Mouse (Mus musculus) kidney, embryonic 14.5 days (tissue): ENCODE results near the gene Dtx2. TPM values are rescaled to one million over a fixed set of nuclear protein-coding genes. Genes with fewer than 3 reads are reported as not detected.
A peak's percentile ranks its signal among the peaks of the same experiment; 100 is the strongest.
"Not testable (repeated sequence)": the region's sequence is repeated elsewhere in the genome, so short reads cannot be mapped to it uniquely, and the experiment has no call there.

ENCODE experiments used
- ATAC-seq: fragments of 200-750 bp; cut with Nextera tagmentation; 2 replicates; pipeline ENCODE4 v1.8.0; 2017; ENCODE audit warnings: moderate number of reproducible peaks, mild to moderate bottlenecking, moderate TSS enrichment, moderate library complexity; ENCODE audit not compliant: low FRiP score, low TSS enrichment
- H3K27ac ChIP-seq: fragments of 300-500 bp; sonication (generic); 2 replicates; pipeline ENCODE4 v1.5.1; 2014; ENCODE audit warnings: low read depth, mild to moderate bottlenecking, low read length, moderate library complexity, mixed read lengths
- H3K27me3 ChIP-seq: fragments of 300-500 bp; sonication (generic); 2 replicates; pipeline ENCODE4 v1.6.1; 2014; ENCODE audit warnings: mild to moderate bottlenecking, low read length; ENCODE audit not compliant: control insufficient read depth, insufficient read depth
- H3K36me3 ChIP-seq: fragments of 300-500 bp; sonication (generic); 2 replicates; pipeline ENCODE4 v1.6.1; 2014; ENCODE audit warnings: low read length, mixed read lengths; ENCODE audit not compliant: control insufficient read depth, insufficient read depth
- H3K4me1 ChIP-seq: fragments of 300-500 bp; sonication (generic); 2 replicates; pipeline ENCODE4 v1.6.1; 2014; ENCODE audit warnings: low read length, mixed read lengths; ENCODE audit not compliant: control insufficient read depth, insufficient read depth
- H3K4me2 ChIP-seq: fragments of 300-500 bp; sonication (generic); replicated peaks from 2 replicates; pipeline ENCODE4 v1.6.1; 2014; ENCODE audit warnings: low read depth, mild to moderate bottlenecking, low read length
- H3K4me3 ChIP-seq: fragments of 300-500 bp; sonication (generic); 2 replicates; pipeline ENCODE4 v1.5.1; 2014; ENCODE audit warnings: mild to moderate bottlenecking, low read length
- H3K9ac ChIP-seq: fragments of 300-500 bp; sonication (generic); 2 replicates; pipeline ENCODE4 v1.6.1; 2014; ENCODE audit warnings: low read depth, mild to moderate bottlenecking, low read length, moderate library complexity
- H3K9me3 ChIP-seq: fragments of 300-500 bp; sonication (generic); 2 replicates; pipeline ENCODE4 v1.6.1; 2016; ENCODE audit warnings: low read length; ENCODE audit not compliant: control insufficient read depth
- WGBS: fragments of 180-500 bp; shearing (Covaris S2); extraction: QIAGEN DNeasy Blood & Tissue Kit; methylation state at CpG from one replicate; pipeline ENCODE4 v1.1.7; 2014; 5-methylcytosine and 5-hydroxymethylcytosine counted together
- polyA plus RNA-seq: library from polyadenylated mRNA; unstranded; fragments of >200 nt; fragmentation: Nextera tagmentation; extraction: Ambion mirVana; gene quantifications from 2 replicates; pipeline ENCODE4 v1.2.1, GENCODE M21; 2014

Gene Dtx2
- polyA plus RNA-seq, 1 experiment from 2014 or later, result 26.6 TPM

DNA sequence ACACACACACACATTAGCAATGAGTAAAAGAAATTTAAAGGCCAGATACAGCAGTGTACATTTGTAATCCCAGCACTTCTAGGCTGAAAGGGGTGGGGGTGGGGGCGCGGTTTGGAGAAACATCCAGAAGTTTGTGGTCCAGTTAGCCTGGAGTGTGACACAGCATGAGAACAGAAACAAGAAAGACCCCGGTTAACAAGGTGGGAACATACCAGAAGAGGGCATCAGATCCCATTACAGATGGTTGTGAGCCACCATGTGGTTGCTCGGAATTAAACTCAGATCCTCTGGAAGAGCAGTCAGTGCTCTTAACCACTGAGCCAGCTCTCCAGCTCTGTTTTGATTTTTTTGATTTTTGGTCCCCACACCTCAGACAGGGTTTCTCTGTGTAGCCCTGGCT, 61.5 kb downstream of the Dtx2 start:
- WGBS, result 49% methylated on average over 4 of the region's 4 CpGs
- no peaks in the 10 kb centered on the region for H3K36me3 ChIP-seq
- no peak overlapping the region for H3K9ac ChIP-seq
- H3K4me3 ChIP-seq, result no peak overlapping the region
- no peak overlapping the region for H3K27ac ChIP-seq
- peaks cover 19% of the 10 kb centered on the region for H3K4me1 ChIP-seq
- no peak overlapping the region for H3K4me2 ChIP-seq
- no peaks in the 10 kb centered on the region for H3K27me3 ChIP-seq
- H3K9me3 ChIP-seq, result no peaks in the 10 kb centered on the region
- ATAC-seq, result no peak

DNA sequence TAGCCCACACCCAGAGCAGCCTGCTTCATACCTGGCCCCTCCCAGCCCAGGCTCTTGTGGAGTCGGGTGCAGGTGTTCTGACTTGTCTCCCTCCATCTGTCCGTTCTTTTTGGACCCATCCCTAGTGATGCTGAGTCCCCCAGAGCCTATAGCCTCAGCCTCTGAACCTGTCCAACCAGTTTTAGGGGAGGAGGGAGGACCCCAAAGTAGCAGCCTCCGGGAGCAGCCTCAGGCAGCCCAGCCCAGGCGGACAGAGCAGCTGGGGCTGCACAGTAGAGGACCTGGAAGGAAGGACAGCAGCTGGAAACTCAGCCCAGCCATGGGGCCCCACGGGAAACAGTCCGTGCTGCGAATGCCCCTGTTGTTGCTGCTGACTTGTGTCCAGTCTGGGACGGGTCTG, 62.5 kb downstream of the Dtx2 start:
- WGBS, result 18% methylated on average over 8 of the region's 8 CpGs
- no peaks in the 10 kb centered on the region for H3K36me3 ChIP-seq
- H3K9ac ChIP-seq, result no peak overlapping the region
- no peak overlapping the region for H3K27ac ChIP-seq
- no peaks in the 10 kb centered on the region for H3K27me3 ChIP-seq
- ATAC-seq, result no peak
- no peak overlapping the region for H3K4me3 ChIP-seq
- H3K4me1 ChIP-seq, result peaks cover 11% of the 10 kb centered on the region
- no peak overlapping the region for H3K4me2 ChIP-seq
- no peaks in the 10 kb centered on the region for H3K9me3 ChIP-seq

DNA sequence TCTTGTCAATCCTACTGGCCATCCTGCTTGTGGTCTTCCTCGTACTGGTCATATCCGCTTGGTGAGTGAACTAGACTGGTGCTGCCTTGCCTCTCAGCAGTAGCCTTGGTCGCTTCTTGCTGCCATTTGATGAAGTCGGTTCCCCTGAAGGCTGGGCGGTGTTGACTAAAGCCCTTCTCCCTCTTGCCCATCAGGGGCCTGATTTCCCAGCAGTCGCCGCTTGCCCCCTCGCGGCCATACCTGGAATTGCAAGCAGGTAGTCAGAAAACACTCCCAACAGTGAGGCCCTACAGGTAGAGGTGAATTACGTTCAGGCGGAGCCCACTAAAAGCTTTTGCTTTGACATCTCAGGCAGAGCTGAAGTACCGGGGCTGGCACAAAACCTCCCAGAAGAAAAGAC, 67.0 kb downstream of the Dtx2 start:
- WGBS, result 12% methylated on average over 12 of the region's 12 CpGs

DNA sequence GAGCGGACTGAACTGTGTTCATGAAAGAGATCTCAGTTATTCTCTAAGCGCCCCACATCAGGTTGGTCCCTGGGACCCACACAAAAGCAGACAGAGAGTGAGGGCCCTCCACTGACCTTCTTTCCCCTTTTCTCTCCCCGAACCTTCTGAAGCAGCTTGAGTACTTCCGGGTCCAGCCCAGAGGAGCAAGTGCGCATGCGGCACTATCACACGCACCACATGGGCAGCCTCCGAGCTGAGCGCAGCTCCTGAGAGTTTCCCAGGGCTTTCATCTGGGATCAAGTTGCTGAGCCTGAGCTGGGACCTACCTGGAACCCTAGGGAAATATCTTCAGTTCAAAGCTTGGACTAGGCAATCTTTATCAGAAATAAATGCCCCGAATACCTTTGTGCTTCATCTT, 69.3 kb downstream of the Dtx2 start:
- Histone ChIP-seq H3K9ac (no peak overlapping the region), H3K36me3 (no peaks in the 10 kb centered on the region), H3K4me3 (no peak overlapping the region), H3K27me3 (no peaks in the 10 kb centered on the region), H3K4me1 (no peaks in the 10 kb centered on the region), H3K27ac (no peak overlapping the region), H3K9me3 (no peaks in the 10 kb centered on the region), H3K4me2 (no peak overlapping the region)
- WGBS, result 92% methylated on average over 10 of the region's 10 CpGs
- no peak for ATAC-seq

More for the DNA sequence above, 67.0 kb downstream of the Dtx2 start:
- ATAC-seq, result peak; percentile 61
- Histone ChIP-seq H3K27ac (no peak overlapping the region), H3K4me3 (no peak overlapping the region), H3K4me2 (no peak overlapping the region), H3K9ac (no peak overlapping the region), H3K9me3 (no peaks in the 10 kb centered on the region), H3K4me1 (peaks cover 8% of the 10 kb centered on the region; the same call in 1 of the 2 replicates), H3K27me3 (no peaks in the 10 kb centered on the region), H3K36me3 (no peaks in the 10 kb centered on the region)

DNA sequence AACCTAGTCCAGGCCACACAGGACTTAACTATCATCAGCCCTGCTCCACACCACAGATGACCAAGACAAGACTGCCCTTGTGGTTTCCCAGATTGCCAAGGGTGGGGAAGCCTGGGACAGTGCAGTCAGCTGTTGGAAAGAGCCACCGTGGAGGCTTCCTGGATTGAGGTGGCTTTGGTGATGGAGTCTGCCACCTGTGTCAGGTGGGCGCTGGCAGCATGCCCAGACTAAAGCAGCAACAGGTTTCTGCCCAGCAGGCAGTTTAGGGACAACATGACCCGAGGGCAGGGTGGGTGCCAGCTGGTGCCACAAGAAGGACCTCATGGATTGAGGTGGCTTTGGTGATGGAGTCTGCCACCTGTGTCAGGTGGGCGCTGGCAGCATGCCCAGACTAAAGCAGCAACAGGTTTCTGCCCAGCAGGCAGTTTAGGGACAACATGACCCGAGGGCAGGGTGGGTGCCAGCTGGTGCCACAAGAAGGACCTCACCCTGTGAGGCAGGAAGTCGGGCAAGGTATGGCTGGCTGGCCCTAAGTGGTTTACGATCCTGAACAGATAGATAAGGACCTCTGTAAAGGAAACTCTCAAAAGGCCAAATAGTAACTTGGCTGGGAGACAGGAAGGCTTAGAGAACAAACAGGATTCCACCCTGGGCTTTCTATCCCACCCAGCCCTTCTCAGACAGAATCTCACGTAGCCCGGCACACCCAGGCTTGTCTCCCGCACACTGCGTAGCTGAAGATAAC, 72.0 kb downstream of the Dtx2 start:
- not testable (repeated sequence) for H3K9ac ChIP-seq, H3K27me3 ChIP-seq, H3K27ac ChIP-seq, H3K4me2 ChIP-seq, H3K36me3 ChIP-seq, ATAC-seq, H3K4me1 ChIP-seq, H3K9me3 ChIP-seq, H3K4me3 ChIP-seq
- 66% methylated on average over 11 of the region's 11 CpGs for WGBS

DNA sequence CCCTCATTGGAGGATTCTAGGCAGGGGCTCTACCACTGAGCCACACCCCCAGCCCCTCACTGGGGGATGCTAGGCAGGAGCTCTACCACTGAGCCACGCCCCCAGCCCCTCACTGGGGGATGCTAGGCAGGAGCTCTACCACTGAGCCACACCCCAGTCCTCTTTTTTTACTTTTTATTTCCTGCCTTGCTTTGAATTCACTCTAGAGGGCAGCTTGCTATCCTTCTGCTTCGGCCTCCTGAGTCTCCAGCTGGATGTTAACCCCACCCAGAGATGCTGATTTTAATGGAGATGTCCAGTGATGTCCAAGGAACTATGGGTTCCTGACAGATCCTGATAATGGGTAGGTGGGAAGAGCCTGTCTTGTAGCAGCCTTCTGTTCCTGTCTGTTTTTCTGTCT, 74.8 kb downstream of the Dtx2 start:
- Histone ChIP-seq H3K36me3 (no peaks in the 10 kb centered on the region), H3K27me3 (no peaks in the 10 kb centered on the region), H3K9ac (no peak overlapping the region), H3K4me2 (no peak overlapping the region), H3K9me3 (no peaks in the 10 kb centered on the region), H3K4me1 (no peaks in the 10 kb centered on the region), H3K4me3 (no peak overlapping the region), H3K27ac (no peak overlapping the region)
- no peak for ATAC-seq
- 76% methylated on average over 2 of the region's 2 CpGs for WGBS

DNA sequence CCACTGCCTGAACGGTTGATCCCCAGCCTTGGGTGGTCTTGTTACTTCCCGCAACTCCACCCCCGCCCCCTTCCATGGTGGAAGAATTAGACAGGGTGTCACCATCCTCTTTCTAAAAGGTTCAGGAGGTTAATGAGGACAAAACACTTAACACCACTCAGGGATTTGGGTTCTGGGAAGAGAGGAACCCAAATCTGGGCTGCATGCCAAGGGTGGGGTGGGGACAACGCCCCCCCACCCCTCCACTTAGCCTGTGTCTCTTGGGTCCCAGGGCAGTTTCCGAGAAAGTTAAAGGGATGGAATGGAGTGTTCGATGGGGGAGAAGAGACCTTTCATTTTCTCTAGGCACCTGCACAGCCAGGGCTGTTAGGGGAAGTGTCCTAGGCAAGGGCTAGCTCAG, 78.5 kb downstream of the Dtx2 start:
- no peak for ATAC-seq
- Histone ChIP-seq H3K36me3 (no peaks in the 10 kb centered on the region), H3K27me3 (no peaks in the 10 kb centered on the region), H3K27ac (no peak overlapping the region), H3K4me3 (no peak overlapping the region), H3K9me3 (no peaks in the 10 kb centered on the region), H3K4me1 (no peaks in the 10 kb centered on the region), H3K4me2 (no peak overlapping the region), H3K9ac (no peak overlapping the region)
- 41% methylated on average over 6 of the region's 6 CpGs for WGBS

DNA sequence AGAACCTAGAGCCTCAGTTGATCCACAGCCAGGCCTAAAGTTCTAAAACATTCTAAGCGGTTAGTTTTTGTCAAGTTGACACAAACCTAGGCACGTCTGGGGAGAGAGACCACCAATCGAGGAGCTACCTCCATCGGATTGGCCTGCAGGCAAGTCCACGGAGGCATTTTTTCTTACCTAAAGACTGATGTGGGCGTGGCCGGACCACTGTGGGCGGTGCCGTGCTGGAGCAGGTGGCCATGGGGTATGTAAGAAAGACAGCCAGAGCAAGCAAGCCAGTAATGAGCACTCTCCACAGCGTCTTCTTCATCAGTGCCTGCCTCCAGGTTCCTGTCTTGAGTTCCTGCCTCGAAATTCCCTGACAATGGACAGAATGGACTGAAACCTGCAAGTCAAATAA, 78.9 kb downstream of the Dtx2 start:
- WGBS, result 68% methylated on average over 11 of the region's 11 CpGs
- H3K9me3 ChIP-seq, result no peaks in the 10 kb centered on the region
- no peak for ATAC-seq

DNA sequence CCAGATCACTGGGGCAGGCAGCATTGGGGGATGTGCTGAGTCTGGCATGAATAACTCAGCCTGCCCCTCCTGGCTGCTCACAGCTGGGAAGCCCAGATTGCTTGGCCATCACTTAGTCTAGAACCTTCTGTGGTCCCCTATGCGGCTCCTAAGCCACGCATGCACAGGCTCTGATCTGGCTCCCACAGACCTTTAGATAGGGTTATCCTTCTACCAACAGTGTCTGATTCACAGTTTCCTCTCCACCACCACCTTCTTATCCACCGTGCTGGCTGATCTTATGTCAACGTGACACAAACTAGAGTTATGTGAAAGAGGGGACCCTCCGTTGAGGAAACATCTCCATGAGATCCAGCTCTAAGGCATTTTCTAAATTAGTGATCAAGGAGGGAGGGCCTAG, 80.5 kb downstream of the Dtx2 start:
- H3K27me3 ChIP-seq, result no peaks in the 10 kb centered on the region
- no peak overlapping the region for H3K4me3 ChIP-seq
- no peaks in the 10 kb centered on the region for H3K4me1 ChIP-seq
- H3K27ac ChIP-seq, result no peak overlapping the region
- no peak overlapping the region for H3K4me2 ChIP-seq
- 88% methylated on average over 5 of the region's 5 CpGs for WGBS
- ATAC-seq, result no peak
- no peaks in the 10 kb centered on the region for H3K36me3 ChIP-seq
- H3K9ac ChIP-seq, result no peak overlapping the region
- no peaks in the 10 kb centered on the region for H3K9me3 ChIP-seq

More for the DNA sequence above, 78.9 kb downstream of the Dtx2 start:
- H3K9ac ChIP-seq, result no peak overlapping the region
- no peaks in the 10 kb centered on the region for H3K36me3 ChIP-seq
- H3K4me2 ChIP-seq, result no peak overlapping the region
- no peak overlapping the region for H3K4me3 ChIP-seq
- no peak overlapping the region for H3K27ac ChIP-seq
- no peaks in the 10 kb centered on the region for H3K27me3 ChIP-seq
- H3K4me1 ChIP-seq, result no peaks in the 10 kb centered on the region
